Mouse (Mus musculus): ENCODE results near the gene Gna13. TPM values are rescaled to one million over a fixed set of nuclear protein-coding genes. Genes with fewer than 3 reads are reported as not detected.

The Gna13 gene
- polyA plus RNA-seq (2014; fragmentation: Nextera tagmentation; extraction: Ambion mirVana), result 23.2 and 24.2 TPM in 2 replicates

- Histone ChIP-seq H3K36me3 (ENCODE audit: control insufficient read depth, insufficient read depth, low read length) (no peaks in the 10 kb centered on the region; the same call in 1 of the 2 replicates), H3K4me2 (ENCODE audit: low read depth, low read length, severe bottlenecking) (peak within 1 kb of the TSS; percentile 80), H3K9me3 (ENCODE audit: control insufficient read depth, low read length) (no peaks in the 10 kb centered on the region), H3K27ac (ENCODE audit: low read depth, low read length) (peak within 1 kb of the TSS; percentile 81), H3K4me3 (ENCODE audit: low read depth, low read length) (peak within 1 kb of the TSS; percentile 90), H3K9ac (ENCODE audit: low read length) (peak within 1 kb of the TSS; percentile 94), H3K27me3 (ENCODE audit: control insufficient read depth, insufficient read depth, low read length) (no peaks in the 10 kb centered on the region), H3K4me1 (replicated peaks; ENCODE audit: control insufficient read depth, insufficient read depth, low read length) (0 out of 2 replicates have a peak, but pooled peaks cover 4% of the 10 kb centered on the region)
- WGBS, result under 1% methylated on average over 67 of the region's 89 CpGs
- ATAC-seq (replicated peaks; ENCODE audit: low FRiP score) (peak; percentile 82), DNase-seq (ENCODE audit: low spot score) (peak; percentile 95)
These were observed at the start of gene Gna13 for GRCm38 (mm10) chr11:109362463-109363190. Gna13 (plus strand) TSS chr11:109362831.

- no peaks in the 10 kb centered on the region for H3K36me3 ChIP-seq (ENCODE audit: control insufficient read depth, insufficient read depth, low read length)
- no peak overlapping the region for H3K9ac ChIP-seq (ENCODE audit: low read length)
- H3K27ac ChIP-seq (ENCODE audit: low read depth, low read length), result no peak overlapping the region
- H3K4me2 ChIP-seq (ENCODE audit: low read depth, low read length, severe bottlenecking), result no peak overlapping the region
- H3K4me3 ChIP-seq (ENCODE audit: low read depth, low read length), result no peak overlapping the region
- DNase-seq (ENCODE audit: low spot score) (no peak), ATAC-seq (replicated peaks; ENCODE audit: low FRiP score) (no peak)
- WGBS, result 43% methylated on average over 4 of the region's 4 CpGs
- no peaks in the 10 kb centered on the region for H3K27me3 ChIP-seq (ENCODE audit: control insufficient read depth, insufficient read depth, low read length)
- H3K9me3 ChIP-seq (ENCODE audit: control insufficient read depth, low read length), result no peaks in the 10 kb centered on the region; the same call in 1 of the 2 replicates
- no peaks in the 10 kb centered on the region; the same call in 1 of the 2 replicates for H3K4me1 ChIP-seq (replicated peaks; ENCODE audit: control insufficient read depth, insufficient read depth, low read length)
These were observed 45.7 kb upstream of the Gna13 start for GRCm38 (mm10) chr11:109316921-109317320.

GRCm38 (mm10) chr11:109319471-109319870 lies 43.2 kb upstream of the Gna13 start:
- DNase-seq (ENCODE audit: low spot score), result no peak
- Histone ChIP-seq H3K4me2 (ENCODE audit: low read depth, low read length, severe bottlenecking) (no peak overlapping the region), H3K4me1 (replicated peaks; ENCODE audit: control insufficient read depth, insufficient read depth, low read length) (no peaks in the 10 kb centered on the region), H3K36me3 (ENCODE audit: control insufficient read depth, insufficient read depth, low read length) (no peaks in the 10 kb centered on the region), H3K4me3 (ENCODE audit: low read depth, low read length) (no peak overlapping the region), H3K27me3 (ENCODE audit: control insufficient read depth, insufficient read depth, low read length) (no peaks in the 10 kb centered on the region), H3K9me3 (ENCODE audit: control insufficient read depth, low read length) (no peaks in the 10 kb centered on the region; the same call in 1 of the 2 replicates), H3K9ac (ENCODE audit: low read length) (no peak overlapping the region), H3K27ac (ENCODE audit: low read depth, low read length) (0 out of 2 replicates have a peak overlapping the region, but pooled peaks have one; percentile 33)
- ATAC-seq (replicated peaks; ENCODE audit: low FRiP score), result no peak
- WGBS, result 87% methylated on average over 4 of the region's 4 CpGs

GRCm38 (mm10) chr11:109319946-109320345 lies 42.7 kb upstream of the Gna13 start:
- ATAC-seq (replicated peaks; ENCODE audit: low FRiP score), result no peak
- Histone ChIP-seq H3K4me1 (replicated peaks; ENCODE audit: control insufficient read depth, insufficient read depth, low read length) (no peaks in the 10 kb centered on the region), H3K27ac (ENCODE audit: low read depth, low read length) (0 out of 2 replicates have a peak overlapping the region, but pooled peaks have one; percentile 33), H3K9me3 (ENCODE audit: control insufficient read depth, low read length) (no peaks in the 10 kb centered on the region; the same call in 1 of the 2 replicates), H3K4me3 (ENCODE audit: low read depth, low read length) (no peak overlapping the region), H3K4me2 (ENCODE audit: low read depth, low read length, severe bottlenecking) (no peak overlapping the region), H3K36me3 (ENCODE audit: control insufficient read depth, insufficient read depth, low read length) (no peaks in the 10 kb centered on the region), H3K9ac (ENCODE audit: low read length) (no peak overlapping the region), H3K27me3 (ENCODE audit: control insufficient read depth, insufficient read depth, low read length) (no peaks in the 10 kb centered on the region)
- no peak for DNase-seq (ENCODE audit: low spot score)
- WGBS, result 87% methylated on average over 5 of the region's 5 CpGs

- Histone ChIP-seq H3K27ac (ENCODE audit: low read depth, low read length) (peak overlapping the region; percentile 33; the same call in 1 of the 2 replicates), H3K9me3 (ENCODE audit: control insufficient read depth, low read length) (no peaks in the 10 kb centered on the region; the same call in 1 of the 2 replicates), H3K4me1 (replicated peaks; ENCODE audit: control insufficient read depth, insufficient read depth, low read length) (no peaks in the 10 kb centered on the region), H3K27me3 (ENCODE audit: control insufficient read depth, insufficient read depth, low read length) (no peaks in the 10 kb centered on the region), H3K4me2 (ENCODE audit: low read depth, low read length, severe bottlenecking) (no peak overlapping the region), H3K9ac (ENCODE audit: low read length) (no peak overlapping the region), H3K4me3 (ENCODE audit: low read depth, low read length) (no peak overlapping the region), H3K36me3 (ENCODE audit: control insufficient read depth, insufficient read depth, low read length) (no peaks in the 10 kb centered on the region)
- WGBS, result 43% methylated on average over 8 of the region's 8 CpGs
- DNase-seq (ENCODE audit: low spot score) (peak; percentile 59), ATAC-seq (replicated peaks; ENCODE audit: low FRiP score) (peak; percentile 84; the same call in 1 of the 2 replicates)
These were observed 42.2 kb upstream of the Gna13 start for GRCm38 (mm10) chr11:109320361-109320933.

- Histone ChIP-seq H3K27me3 (ENCODE audit: control insufficient read depth, insufficient read depth, low read length) (no peaks in the 10 kb centered on the region), H3K9me3 (ENCODE audit: control insufficient read depth, low read length) (no peaks in the 10 kb centered on the region; the same call in 1 of the 2 replicates), H3K4me3 (ENCODE audit: low read depth, low read length) (no peak overlapping the region), H3K4me2 (ENCODE audit: low read depth, low read length, severe bottlenecking) (no peak overlapping the region), H3K9ac (ENCODE audit: low read length) (no peak overlapping the region), H3K36me3 (ENCODE audit: control insufficient read depth, insufficient read depth, low read length) (no peaks in the 10 kb centered on the region), H3K4me1 (replicated peaks; ENCODE audit: control insufficient read depth, insufficient read depth, low read length) (no peaks in the 10 kb centered on the region; the same call in 1 of the 2 replicates), H3K27ac (ENCODE audit: low read depth, low read length) (no peak overlapping the region)
- no peak for DNase-seq (ENCODE audit: low spot score)
- ATAC-seq (replicated peaks; ENCODE audit: low FRiP score), result no peak
- WGBS, result 87% methylated on average over 13 of the region's 13 CpGs
These were observed 36.4 kb upstream of the Gna13 start for GRCm38 (mm10) chr11:109326270-109326669.

- Histone ChIP-seq H3K4me1 (replicated peaks; ENCODE audit: control insufficient read depth, insufficient read depth, low read length) (no peaks in the 10 kb centered on the region; the same call in 1 of the 2 replicates), H3K4me2 (ENCODE audit: low read depth, low read length, severe bottlenecking) (no peak overlapping the region), H3K27ac (ENCODE audit: low read depth, low read length) (no peak overlapping the region), H3K27me3 (ENCODE audit: control insufficient read depth, insufficient read depth, low read length) (no peaks in the 10 kb centered on the region), H3K9me3 (ENCODE audit: control insufficient read depth, low read length) (no peaks in the 10 kb centered on the region), H3K9ac (ENCODE audit: low read length) (no peak overlapping the region), H3K36me3 (ENCODE audit: control insufficient read depth, insufficient read depth, low read length) (no peaks in the 10 kb centered on the region), H3K4me3 (ENCODE audit: low read depth, low read length) (no peak overlapping the region)
- DNase-seq (ENCODE audit: low spot score), result no peak
- no peak for ATAC-seq (replicated peaks; ENCODE audit: low FRiP score)
- 30% methylated on average over 3 of the region's 3 CpGs for WGBS
These were observed 35.2 kb upstream of the Gna13 start for GRCm38 (mm10) chr11:109327381-109327780.

GRCm38 (mm10) chr11:109327952-109328351 lies 34.7 kb upstream of the Gna13 start:
- no peak for DNase-seq (ENCODE audit: low spot score)

More at GRCm38 (mm10) chr11:109327952-109328351, 34.7 kb upstream of the Gna13 start:
- H3K4me2 ChIP-seq (ENCODE audit: low read depth, low read length, severe bottlenecking), result no peak overlapping the region
- no peak for ATAC-seq (replicated peaks; ENCODE audit: low FRiP score)
- no peaks in the 10 kb centered on the region for H3K27me3 ChIP-seq (ENCODE audit: control insufficient read depth, insufficient read depth, low read length)
- WGBS, result 83% methylated on average over 10 of the region's 10 CpGs
- no peak overlapping the region for H3K9ac ChIP-seq (ENCODE audit: low read length)
- no peaks in the 10 kb centered on the region; the same call in 1 of the 2 replicates for H3K4me1 ChIP-seq (replicated peaks; ENCODE audit: control insufficient read depth, insufficient read depth, low read length)
- H3K36me3 ChIP-seq (ENCODE audit: control insufficient read depth, insufficient read depth, low read length), result no peaks in the 10 kb centered on the region
- H3K4me3 ChIP-seq (ENCODE audit: low read depth, low read length), result no peak overlapping the region
- no peak overlapping the region for H3K27ac ChIP-seq (ENCODE audit: low read depth, low read length)
- no peaks in the 10 kb centered on the region for H3K9me3 ChIP-seq (ENCODE audit: control insufficient read depth, low read length)
